Mouse (Mus musculus) thymus, postnatal 0 days (tissue): ENCODE data around the gene Prpf4. TPM values are rescaled to one million over a fixed set of nuclear protein-coding genes. Genes with fewer than 3 reads are reported as not detected.
A peak's percentile ranks its signal among the peaks of the same experiment; 100 is the strongest.

Experiments used
- DNase-seq: peaks from one replicate; pipeline ENCODE4 v3.0.0-alpha.2; 2015; ENCODE audit warnings: low spot score
- polyA plus RNA-seq: library from polyadenylated mRNA; unstranded; fragments of >200 nt; fragmentation: Nextera tagmentation; extraction: Ambion mirVana; gene quantifications from 2 replicates; pipeline ENCODE4 v1.2.1, GENCODE M21; 2015

The Prpf4 gene
- polyA plus RNA-seq, 1 experiment from 2014 or later = 22.7 TPM

DNA sequence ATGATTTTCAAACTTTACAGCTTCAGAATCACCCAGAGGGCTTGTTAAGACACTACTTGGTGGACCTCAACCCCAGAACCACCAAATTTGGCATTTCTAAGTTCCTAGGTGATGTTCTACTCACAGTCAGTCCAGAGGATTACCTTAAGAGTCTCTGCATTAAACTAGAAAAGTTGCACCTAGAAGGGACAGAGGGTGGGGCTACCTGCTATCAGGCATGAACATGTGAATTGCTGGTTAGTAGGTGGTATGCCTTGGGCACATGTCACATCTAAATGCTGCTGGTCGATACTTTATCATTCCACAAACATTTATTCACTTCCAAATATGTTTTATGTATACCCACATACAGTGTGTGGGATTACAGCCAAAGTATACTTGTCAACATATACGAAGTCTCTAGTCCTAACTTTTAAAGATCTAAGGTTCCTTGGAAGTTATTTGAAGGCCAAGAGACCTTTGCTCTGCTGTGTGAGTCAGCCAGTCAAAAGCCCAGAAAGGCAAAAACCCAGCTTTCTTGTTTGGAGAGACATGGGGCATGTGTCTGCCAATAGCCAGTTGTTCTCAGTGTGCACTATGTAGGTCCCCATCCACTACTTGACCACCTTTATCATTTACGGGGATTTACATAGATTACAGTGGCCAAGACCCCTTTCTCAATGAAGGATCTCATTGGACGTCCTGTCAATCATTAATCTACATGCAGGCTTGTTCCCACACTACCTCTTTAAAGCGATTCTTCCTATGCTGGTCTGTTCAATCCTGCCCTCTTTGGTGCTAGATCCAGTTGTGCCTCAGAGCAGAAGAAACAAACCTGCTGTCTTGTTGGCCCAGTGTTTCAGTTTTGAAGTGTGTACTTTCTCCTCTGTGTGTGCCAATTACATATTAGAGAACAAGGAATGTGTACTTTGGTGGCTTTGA, 18.7 kb upstream of the Prpf4 start:
- DNase-seq = no peak

DNA sequence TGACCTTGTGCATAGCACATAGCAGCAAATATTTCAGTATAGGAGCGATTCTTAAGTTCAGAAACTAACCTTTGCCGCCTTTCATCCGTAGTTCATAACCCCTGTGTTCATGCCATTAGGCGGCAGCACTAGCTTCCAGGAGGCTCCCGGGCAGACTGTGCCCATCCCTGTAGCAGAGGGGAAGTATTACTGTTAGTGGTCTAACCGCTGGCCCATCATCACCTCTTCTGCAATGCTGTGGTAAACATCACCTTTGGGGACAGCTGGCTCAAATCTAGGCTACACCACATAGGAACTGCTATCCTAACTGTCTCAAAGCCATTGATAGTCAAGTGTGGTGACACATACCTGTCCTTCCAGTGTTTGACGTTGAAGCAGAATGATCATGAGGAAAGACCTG, 16.7 kb upstream of the Prpf4 start:
- no peak for DNase-seq

DNA sequence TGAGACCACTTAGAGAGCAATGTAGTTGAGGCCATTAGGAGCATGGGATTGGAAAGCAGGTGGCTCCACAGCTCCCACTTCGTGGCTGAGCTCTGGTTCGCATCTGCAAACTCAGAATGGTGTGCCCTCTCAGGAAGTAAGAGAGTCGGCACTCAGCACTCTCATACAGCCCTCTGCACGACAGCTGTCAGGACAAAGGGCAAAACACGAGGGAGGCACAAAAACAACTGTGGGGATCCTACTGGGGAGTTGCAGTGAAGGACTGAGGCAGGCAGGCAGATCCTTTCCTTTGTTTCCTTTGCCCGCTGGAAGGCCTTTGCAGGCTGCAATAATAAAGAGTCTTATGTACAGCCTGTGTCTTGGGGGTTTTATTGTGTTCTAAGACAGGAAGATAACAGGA, 15.1 kb upstream of the Prpf4 start:
- no peak for DNase-seq

DNA sequence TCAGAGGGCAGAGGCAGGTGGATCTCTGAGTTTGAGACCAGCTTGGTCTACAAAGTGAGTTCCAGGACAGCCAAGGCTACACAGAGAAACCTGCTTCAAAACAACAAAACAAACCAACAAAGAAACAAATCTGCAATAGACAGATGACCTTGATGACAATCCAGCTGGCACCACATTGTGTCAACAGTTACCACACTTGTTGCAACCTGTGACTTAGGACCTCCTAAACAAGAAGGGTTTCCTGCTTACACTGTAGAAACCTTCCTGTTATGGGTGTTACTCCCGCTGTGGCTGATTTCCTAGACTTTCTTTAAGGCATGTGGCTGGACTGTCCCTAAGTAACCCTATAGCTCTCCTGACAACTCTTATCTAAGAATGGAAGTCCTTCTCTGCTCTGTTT, 12.8 kb upstream of the Prpf4 start:
- DNase-seq = no peak

DNA sequence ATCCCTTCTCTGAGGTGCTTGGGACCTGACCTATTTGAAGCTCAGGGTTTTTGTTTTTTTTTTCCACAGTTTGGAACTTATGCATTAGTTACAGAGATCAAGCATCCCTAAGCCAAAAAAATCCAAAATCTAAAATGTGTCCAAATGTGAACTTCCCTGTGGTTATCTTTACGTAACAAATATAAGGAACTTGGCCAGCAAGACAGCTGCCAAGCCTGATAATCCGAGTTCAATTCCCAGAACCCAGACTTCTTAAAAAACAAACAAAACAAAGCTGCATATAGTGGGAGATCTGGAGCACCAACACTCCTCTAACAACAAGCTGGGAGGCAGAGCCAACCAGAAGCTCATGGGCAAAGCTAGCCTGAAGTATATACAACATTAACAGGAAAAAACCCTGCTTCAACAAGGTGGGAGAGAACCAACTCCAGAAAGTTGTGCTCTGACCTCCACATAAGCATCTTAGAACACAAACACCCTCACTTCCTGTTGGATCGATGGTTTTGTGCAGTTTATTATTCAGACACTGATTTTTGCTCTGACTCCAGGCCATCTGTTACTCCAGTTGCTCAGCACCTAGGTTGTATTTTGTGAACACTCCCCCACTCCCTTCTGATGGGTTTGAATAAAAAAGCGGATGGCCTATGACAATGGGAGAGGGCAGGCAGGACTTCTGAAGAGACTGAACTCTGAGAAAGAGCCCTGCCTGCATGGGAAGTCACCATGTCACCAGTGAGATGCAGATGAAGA, 10.8 kb upstream of the Prpf4 start:
- DNase-seq = no peak

DNA sequence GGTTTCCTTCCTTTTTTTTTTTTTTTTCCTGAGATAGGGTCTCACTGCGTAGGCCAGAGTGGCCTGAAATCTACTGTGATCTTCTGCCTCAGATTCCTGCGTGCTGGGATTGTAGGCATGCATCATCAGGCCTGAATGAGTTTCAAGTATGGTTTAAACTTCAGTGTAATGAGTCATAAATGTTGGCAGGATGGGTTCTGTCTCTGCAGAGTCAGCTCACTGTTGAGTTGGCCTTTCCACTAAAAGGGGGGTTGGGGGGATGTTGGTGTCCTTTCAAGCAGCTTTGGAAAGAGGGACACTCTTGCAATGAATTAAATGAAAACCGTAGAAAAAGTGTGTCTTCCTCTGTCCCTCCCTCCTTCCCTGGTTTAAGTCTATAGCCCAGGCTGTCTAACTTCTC, 9.6 kb upstream of the Prpf4 start:
- DNase-seq = no peak

DNA sequence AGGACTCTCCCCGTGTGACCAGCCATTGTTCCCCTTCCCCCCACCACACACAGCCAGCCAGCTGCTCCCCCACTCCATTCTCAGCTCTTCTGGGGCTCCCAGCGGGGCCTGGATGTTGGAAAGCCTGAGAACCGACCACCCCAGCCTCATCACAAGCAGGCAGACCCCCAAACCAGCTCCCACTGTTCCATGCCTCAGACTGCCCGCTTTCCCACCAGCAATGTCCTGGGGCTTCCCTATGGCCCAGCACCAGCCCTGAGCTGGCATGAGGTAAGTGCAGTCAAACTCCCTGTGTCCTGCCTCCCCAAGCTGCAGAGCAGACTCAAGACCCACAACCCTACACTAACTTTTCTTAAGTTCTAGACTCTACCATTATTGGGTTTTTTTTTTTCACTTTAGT, 2.5 kb upstream of the Prpf4 start:
- no peak for DNase-seq

DNA sequence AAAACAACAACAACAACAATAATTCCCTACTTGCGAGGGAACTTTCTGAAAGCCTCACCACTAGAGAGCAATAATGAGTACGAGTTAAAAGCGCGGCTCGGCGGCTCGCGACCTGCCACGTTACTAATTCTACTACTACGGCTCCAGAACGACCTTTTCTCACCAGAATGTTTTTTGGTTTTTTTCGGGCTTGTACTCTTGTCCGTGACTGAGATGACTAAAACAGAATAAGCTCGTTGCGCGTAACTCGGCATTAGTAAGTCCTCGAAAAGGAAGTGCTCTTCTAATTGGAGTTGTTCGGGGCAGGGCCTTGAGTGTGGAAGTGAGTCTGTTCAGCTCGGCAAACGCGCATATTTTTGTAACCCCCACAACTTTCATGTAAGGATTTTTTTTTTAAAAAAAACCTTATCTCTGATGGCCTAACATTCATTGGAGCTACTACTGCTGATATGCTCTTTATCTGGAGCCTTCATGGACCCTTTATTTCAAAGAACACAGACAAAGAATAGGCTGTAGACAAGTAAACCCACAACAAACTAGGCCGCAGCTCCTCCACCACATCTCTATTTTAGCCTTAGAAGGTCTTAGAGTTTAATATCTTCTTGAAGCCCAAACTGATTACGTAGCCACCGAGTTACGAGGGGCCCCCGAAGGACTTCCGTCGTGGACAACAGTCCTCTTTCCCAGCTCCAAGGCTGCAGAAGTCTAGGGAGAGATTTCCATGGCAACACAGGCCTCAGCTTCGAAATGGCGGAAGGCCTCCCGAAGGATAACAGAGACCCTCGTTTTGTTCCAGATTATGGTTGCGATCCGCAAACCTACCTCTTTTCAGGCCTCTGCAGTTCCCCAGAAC, 641 bp upstream of the Prpf4 start:
- DNase-seq = peak; percentile 75

DNA sequence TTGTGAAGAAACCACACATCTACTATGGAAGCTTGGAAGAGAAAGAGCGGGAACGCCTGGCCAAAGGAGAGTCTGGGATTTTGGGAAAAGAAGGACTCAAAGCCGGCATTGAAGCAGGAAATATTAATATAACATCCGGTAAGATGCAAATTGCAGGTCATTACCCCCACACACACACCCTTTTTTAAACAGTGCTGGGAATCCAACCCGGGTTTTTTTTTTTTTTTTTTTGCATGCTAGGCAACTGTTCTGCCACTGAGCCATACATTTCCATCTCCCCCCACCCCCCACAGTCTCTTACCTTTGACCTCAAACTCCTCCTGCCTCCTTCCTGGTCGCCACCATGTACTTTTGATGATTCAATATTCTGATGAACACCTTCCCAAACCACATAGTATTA, 1.0 kb downstream of the Prpf4 start:
- no peak for DNase-seq

DNA sequence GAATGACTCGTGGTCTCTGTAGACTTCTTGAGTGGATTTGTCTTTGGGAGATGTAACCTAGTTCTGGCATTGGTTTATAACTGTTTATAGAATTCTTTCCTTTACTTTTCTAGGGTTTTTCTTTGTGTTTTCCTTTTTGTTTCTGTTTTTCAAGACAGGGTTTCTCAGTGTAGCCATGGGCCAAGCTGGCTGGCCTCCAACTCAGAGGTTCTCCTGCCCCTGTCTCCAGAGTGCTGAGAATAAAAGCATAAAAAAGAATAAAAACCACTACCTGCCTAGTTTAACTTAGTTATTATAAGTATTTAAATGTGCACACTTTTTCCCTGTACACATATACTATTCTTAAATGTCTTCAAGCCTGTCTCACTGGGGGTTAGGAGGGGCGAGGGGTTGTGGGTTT, 1.7 kb downstream of the Prpf4 start:
- DNase-seq = no peak

DNA sequence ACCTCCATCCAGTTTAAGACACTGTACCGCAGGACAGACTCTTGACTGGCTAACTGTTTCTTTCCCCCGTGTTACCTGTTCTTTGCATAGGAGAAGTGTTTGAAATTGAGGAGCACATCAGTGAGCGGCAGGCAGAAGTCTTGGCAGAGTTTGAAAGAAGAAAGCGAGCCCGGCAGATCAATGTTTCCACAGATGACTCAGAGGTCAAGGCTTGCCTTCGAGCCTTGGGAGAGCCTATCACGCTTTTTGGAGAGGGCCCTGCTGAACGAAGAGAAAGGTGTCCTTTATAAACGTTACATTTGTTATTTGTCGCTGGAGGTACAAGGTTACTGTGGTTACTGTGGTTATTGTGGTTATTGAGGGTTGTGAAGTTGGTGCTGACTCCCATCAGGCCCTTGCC, 3.0 kb downstream of the Prpf4 start:
- no peak for DNase-seq

DNA sequence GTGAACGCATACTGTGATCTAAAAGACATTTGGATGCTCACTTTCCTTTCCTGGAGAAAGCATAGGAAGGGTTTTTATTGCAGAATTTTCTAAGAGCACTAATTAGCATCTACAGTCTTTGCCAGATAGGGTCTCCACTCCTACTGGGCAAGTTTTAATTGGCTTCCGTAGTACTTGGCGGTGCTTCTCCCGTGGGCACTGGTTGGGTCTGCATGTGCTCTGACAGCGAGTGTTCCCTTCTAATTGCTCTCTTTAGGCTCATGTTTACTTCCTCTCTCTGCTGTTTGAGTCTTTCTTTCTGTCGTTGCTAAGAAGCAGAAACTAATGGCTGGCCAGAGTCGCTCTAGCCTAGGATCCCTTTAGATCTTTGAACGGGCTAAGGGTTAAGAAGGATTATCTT, 9.9 kb downstream of the Prpf4 start:
- no peak for DNase-seq

DNA sequence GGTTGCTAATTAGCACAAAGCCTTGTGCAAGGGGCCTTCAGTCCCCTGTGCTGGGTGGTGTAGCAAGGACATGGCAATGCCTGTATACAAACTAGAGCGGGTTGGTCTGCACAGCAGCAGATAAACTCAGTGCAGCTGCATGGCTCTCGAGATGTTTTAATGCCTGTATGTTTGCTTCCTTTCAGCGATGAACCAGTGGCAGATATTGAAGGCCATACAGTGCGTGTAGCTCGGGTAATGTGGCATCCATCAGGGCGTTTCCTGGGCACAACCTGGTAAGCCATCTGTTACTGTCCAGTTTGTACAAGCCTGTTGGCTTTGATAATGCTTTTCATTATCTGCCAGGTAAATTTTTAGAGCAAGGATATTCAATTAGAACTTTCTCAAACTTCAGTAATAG, 10.5 kb downstream of the Prpf4 start:
- DNase-seq = no peak

DNA sequence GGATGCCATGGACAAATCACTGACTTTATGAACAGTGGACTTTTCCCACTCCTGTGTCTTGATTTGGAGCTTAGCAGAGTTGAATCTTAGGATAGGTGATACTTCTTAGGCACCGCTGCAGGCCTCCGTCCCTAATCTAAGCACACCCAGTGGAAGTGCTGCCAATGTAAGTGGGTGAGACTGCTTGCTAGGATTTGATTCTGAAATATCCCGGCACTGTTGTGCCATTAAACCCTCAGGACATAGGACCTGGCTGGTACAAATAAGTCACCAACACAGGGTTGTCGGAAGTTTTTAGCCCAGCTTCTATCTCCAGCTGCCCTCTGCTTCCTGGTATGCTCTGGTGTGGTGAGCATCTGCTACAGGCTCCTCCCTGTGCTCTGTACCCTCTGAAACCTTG, 17.3 kb downstream of the Prpf4 start:
- no peak for DNase-seq

DNA sequence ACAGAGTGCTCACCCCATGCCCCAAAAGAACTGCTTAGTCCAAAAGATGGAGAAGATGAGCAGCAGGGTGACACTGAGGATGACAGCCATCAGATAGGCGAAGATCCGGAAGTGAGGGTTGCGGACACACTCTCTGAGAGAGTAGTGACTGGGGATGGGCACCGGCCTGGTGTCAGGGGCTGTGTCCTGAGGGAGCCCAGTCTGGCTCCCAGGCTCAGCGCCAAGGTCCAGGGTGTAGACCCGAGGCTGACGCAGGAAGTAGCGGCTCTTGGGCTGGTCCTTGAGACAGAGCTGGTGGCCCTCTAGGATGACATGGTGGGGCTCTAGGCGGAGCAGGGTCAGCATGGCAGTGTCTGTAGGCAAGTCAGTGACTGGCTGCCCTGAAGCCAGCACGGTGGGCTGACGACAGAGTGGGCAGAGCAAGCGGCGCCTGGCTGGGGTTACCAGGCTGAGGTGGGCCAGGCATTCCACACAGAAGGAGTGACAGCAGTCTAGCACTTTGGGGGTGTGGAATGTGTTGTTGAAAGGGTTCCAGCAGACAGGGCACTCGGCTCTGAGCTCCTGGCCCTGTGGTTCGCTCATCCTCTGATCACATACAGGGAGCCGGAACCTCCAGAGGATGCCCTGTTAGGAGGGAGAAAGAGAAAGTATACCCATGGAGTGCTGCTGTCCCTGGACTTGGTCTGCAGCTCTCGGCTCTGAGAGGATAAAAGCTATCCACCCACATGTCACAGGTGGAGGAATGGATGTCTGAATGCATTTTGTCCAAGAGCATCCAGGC, 19.6 kb downstream of the Prpf4 start:
- DNase-seq = no peak

DNA sequence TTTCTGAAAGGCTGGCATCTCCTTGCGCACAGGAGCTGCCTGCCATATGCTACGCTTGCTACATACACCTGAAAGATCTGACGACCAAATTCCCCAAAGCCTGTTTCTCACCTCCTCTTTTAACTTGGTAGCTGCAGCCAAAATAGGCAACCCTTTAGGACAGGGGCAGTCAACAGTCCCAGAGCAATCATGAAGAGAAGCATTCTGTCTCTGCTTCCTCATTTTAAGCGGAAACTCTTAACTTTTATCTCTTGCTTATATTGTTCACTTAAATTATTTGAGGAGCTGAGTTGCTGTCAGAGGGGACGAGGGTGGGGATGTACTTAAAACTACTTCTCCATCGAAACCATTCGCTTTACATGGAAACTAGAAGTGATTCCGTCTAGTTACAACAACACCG, 21.0 kb downstream of the Prpf4 start:
- DNase-seq = no peak

DNA sequence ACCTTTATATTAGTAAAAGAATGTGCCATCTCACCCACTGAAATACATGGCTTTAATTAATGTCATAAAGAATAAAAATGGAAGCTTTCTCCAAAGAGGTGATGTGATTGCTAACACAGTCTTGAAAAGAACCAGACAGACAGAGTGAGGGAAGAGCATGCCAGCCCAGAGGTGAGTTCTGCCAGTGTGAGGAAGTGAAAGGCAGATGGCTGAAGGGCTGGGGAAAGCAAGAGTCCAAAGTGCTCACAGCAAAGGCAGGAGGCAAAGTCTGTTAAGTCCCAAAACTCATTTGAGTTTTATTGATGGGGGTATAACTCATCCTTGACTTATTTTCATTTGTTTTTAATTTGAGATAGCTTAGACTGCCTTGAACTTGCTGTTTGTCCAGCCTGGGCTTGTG, 22.1 kb downstream of the Prpf4 start:
- DNase-seq = no peak

DNA sequence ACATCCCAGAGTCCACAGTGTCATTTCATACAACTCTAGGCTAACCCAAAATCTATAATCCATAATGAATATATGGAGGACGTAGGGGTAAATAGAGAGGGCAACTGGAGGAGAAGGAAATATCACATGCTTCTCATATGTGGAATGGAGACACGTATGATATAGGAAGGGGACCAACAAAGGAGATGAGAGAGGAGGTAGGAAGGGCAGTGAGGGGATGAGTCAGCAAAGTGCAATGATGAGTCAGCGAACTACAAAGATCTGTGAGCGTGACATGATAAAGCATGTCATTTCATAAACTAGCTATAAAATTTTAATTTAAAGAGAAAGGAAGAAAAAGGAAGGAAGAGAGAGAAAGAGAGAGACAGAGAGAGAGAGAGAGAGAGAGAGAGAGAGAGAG, 22.9 kb downstream of the Prpf4 start:
- DNase-seq = no peak

DNA sequence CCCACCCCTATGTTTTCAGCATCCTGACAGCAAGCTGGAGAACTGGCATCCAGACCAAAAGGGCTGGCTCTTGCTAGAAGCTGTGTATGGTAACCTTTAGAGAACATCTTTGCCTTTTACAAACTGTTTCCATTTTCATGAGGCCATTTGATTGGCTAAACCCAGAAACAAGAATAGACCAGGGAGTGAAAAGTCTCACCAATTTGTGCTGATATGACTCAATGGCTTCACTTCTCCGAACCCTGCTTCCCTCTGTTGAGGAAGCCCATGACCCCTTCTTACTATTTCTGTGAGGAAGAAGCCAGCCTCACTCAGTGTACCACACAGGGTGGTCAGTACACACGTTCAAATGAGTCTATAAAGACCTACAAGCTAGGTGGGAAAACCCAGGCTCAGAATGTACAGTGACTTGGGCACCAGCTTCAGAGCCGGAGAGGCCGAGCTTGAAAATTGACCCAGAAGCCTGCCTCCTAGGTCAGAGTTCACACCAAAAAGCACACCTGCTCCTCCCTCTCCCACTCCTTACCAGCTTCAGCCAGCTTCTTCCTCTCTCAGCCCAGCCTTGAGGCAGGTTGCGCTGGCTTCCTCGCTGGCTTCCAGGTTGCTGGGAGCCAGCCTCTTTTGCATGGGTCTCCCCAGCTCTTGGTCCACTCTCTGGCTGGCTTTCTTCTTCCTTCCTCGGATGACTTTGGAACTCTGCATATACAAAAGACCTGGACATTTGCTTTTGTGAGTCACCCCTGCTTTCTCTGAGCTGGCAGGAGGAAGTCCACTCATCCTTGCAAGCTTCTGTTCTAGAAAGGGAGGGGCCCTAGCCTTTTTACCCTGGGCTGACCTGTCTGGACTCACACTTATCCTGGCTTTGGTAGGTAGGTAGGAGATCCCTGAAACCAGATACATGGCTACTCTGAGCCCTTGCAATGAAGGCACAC, 25.6 kb downstream of the Prpf4 start:
- no peak for DNase-seq

DNA sequence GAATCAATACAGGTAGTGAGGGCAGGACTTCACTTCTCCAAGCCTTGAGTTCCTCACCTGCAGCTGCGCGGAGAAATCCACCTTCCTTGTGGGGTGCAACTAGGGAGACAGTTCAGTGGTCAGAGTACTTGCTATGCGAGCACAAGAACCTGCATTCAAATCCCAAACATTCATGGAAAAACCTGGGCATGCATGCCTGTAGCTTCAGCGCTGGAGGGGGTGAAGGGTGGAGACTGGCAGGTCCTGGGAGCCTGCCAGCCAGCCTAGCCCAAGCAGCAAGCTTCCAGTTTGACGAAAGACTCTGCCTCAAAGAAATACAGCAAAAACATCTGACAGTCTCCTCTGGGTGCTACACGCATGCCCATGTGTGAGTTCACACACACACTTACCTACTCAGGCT, 26.5 kb downstream of the Prpf4 start, which contains the start of gene Rnf183:
Gene Rnf183, minus strand, starts transcription at position 172 of the 400 bp plus-strand sequence.
- no peak for DNase-seq
